Mouse (Mus musculus): ENCODE measurements around the gene Gpbp1l1.
A peak's percentile ranks its signal among the peaks of the same experiment; 100 is the strongest.

Gene Gpbp1l1

GRCm38 (mm10) chr4:116557306-116558121 is at the start of gene Gpbp1l1:
Gpbp1l1 (plus strand) TSS chr4:116557658.
- peak; percentile 99 for DNase-seq

GRCm38 (mm10) chr4:116531109-116531508 is 26.3 kb upstream of the Gpbp1l1 start:
- DNase-seq, result no peak

GRCm38 (mm10) chr4:116536351-116536750 is 21.1 kb upstream of the Gpbp1l1 start:
- no peak for DNase-seq

- no peak for DNase-seq
Measured at GRCm38 (mm10) chr4:116537737-116538136, 19.7 kb upstream of the Gpbp1l1 start.

GRCm38 (mm10) chr4:116550432-116550831 is 7.0 kb upstream of the Gpbp1l1 start:
- no peak for DNase-seq

- DNase-seq, result no peak
Measured at GRCm38 (mm10) chr4:116553035-116553434, 4.4 kb upstream of the Gpbp1l1 start.

GRCm38 (mm10) chr4:116555413-116556300 is 1.8 kb upstream of the Gpbp1l1 start, which contains the start of gene Tmem69:
Tmem69 (minus strand) TSS chr4:116555936.
- DNase-seq, result peak; percentile 76

- DNase-seq, result peak; percentile 95
Measured at GRCm38 (mm10) chr4:116556561-116557305, 725 bp upstream of the Gpbp1l1 start.

GRCm38 (mm10) chr4:116558151-116558882 is 859 bp downstream of the Gpbp1l1 start:
- no peak for DNase-seq

GRCm38 (mm10) chr4:116595793-116596192 is 38.3 kb downstream of the Gpbp1l1 start:
- DNase-seq, result no peak

GRCm38 (mm10) chr4:116596379-116596778 is 38.9 kb downstream of the Gpbp1l1 start, which contains the start of gene Ccdc17:
Ccdc17 (plus strand) TSS chr4:116596654.
- DNase-seq, result no peak

- DNase-seq, result peak; percentile 88
Measured at GRCm38 (mm10) chr4:116596978-116597881, 39.8 kb downstream of the Gpbp1l1 start.

GRCm38 (mm10) chr4:116612621-116613020 is 55.2 kb downstream of the Gpbp1l1 start:
- no peak for DNase-seq

- no peak for DNase-seq
Measured at GRCm38 (mm10) chr4:116615237-116615636, 57.8 kb downstream of the Gpbp1l1 start.

- DNase-seq, result no peak
Measured at GRCm38 (mm10) chr4:116624831-116625230, 67.4 kb downstream of the Gpbp1l1 start.

GRCm38 (mm10) chr4:116626658-116627358 is 69.3 kb downstream of the Gpbp1l1 start:
- DNase-seq, result peak; percentile 57

GRCm38 (mm10) chr4:116627359-116627716 is 69.9 kb downstream of the Gpbp1l1 start:
- peak; percentile 84 for DNase-seq

GRCm38 (mm10) chr4:116627722-116628662 is 70.5 kb downstream of the Gpbp1l1 start, which contains the start of gene Nasp:
Nasp (minus strand) TSS chr4:116627941.
- DNase-seq, result peak; percentile 84

GRCm38 (mm10) chr4:116635197-116635596 is 77.7 kb downstream of the Gpbp1l1 start:
- DNase-seq, result no peak

All from right cerebral cortex, postnatal 25 days (tissue).